Mouse (Mus musculus) fat pad, adult 2 months (tissue): Measurements from ENCODE around the gene Ddx10.
A peak's percentile ranks its signal among the peaks of the same experiment; 100 is the strongest.

ENCODE experiments used
- DNase-seq: peaks from one replicate; pipeline ENCODE4 v3.0.0-alpha.2; 2011; ENCODE audit warnings: low read depth, low spot score; ENCODE audit errors: extremely low read depth

Gene Ddx10

GRCm38 (mm10) chr9:53247953-53248397, at the start of gene Ddx10:
Gene Ddx10, minus strand, starts transcription at chr9:53248053.
- peak; percentile 67 for DNase-seq

- no peak for DNase-seq
Measured at GRCm38 (mm10) chr9:53292833-53293232, 45.0 kb upstream of the Ddx10 start.

- DNase-seq: no peak
Measured at GRCm38 (mm10) chr9:53290006-53290405, 42.2 kb upstream of the Ddx10 start.

DNA sequence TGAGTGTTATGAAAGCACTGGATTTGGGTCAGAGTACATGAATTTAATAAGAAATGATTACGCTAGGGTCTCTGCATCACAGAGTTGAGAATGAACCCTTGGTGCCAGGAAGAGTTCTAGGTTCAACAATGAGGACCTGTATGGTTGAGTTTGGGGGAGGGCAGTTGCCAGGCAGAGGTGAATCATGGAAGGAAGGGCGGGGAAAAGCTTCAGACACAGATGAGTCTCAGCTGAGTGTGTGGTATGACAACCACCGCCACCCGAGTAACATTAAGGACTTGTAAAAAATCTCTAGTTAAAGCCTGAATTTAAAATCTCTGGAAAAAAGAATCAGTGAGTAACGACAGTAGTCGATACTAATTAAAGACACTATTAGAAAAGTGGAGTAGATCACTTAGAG, 38.9 kb upstream of the Ddx10 start:
- DNase-seq: no peak

- DNase-seq: no peak
Measured at GRCm38 (mm10) chr9:53278997-53279396, 31.1 kb upstream of the Ddx10 start.

GRCm38 (mm10) chr9:53276381-53276780, 28.5 kb upstream of the Ddx10 start:
- DNase-seq: no peak

- no peak for DNase-seq
Measured at GRCm38 (mm10) chr9:53272714-53273113, 24.9 kb upstream of the Ddx10 start.

DNA sequence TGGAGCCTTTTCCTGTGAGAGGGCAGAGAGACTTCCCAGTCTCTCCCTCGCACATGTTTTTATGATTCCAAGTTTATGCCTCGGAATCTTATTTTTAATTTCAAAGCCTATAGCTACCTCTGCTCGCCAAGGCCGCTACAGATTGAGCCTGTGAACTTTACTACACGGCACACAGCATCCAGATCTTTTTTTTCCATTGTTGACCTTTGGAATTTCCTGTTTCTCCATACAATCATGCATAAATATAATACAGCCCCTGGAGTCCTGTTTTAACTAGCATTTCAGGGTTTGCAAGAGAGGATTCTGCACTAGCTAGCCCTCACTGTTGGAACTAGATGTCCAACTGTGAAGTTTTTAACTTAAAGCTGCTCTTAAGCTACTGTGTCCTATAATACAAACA, 24.4 kb upstream of the Ddx10 start:
- DNase-seq: no peak

GRCm38 (mm10) chr9:53271281-53272022, 23.6 kb upstream of the Ddx10 start:
- no peak for DNase-seq

DNA sequence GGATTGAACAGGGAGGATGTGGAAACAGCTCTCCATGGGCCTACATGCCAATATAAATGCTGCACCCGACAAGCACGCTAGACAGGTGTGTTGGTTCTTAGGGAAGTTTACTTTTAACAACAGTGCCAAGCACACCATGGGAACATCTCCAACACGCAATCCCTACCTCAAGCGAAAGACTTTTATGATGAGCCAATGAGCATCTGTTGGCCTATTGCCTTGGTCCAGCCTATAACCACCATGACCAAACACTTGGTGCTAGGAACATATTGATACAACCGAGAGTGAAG, 21.6 kb upstream of the Ddx10 start:
- DNase-seq: peak; percentile 97

- no peak for DNase-seq
Measured at GRCm38 (mm10) chr9:53268731-53269465, 21.0 kb upstream of the Ddx10 start.

- DNase-seq: no peak
Measured at GRCm38 (mm10) chr9:53268036-53268435, 20.2 kb upstream of the Ddx10 start.

DNA sequence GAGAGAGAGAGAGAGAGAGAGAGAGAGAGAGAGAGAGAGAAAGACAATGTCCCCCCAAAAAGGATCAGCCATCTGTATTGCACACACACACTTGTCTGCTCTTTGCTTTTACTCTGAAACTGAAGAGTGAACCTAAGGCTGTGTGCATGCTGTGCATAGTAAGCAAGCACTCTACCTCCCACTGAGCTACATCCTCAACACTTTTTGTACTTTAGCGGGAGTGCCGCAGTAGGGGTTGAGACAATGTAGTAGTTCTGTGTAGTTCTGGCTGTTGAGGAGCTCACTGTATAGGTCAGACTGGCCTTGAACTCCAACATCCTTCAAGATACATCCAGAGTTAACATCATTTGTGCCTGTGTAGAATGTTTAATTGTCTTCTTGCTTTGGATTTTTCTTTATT, 17.7 kb upstream of the Ddx10 start:
- no peak for DNase-seq

DNA sequence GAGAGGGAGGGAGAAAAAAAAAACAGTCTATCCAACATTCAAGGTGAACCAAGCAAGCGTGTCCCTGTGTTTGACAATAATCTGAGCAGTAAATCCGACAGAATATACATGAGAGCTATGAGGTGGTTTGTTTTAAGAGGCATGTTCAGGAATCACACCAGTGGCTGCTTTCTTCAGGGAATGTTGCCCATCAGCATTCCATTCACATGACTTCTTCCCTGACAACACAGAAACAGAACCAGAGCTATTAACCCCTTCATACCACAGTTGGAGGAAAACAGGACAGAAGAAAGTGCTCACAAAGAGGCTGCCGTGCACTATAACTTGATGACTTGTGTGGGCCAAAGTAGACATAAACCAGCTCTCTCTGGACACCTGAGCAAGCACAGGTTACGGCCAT, 16.5 kb upstream of the Ddx10 start:
- DNase-seq: no peak

- no peak for DNase-seq
Measured at GRCm38 (mm10) chr9:53258199-53258598, 10.3 kb upstream of the Ddx10 start.

- no peak for DNase-seq
Measured at GRCm38 (mm10) chr9:53257772-53258171, 9.9 kb upstream of the Ddx10 start.

GRCm38 (mm10) chr9:53256690-53257305, 8.9 kb upstream of the Ddx10 start:
- DNase-seq: no peak

DNA sequence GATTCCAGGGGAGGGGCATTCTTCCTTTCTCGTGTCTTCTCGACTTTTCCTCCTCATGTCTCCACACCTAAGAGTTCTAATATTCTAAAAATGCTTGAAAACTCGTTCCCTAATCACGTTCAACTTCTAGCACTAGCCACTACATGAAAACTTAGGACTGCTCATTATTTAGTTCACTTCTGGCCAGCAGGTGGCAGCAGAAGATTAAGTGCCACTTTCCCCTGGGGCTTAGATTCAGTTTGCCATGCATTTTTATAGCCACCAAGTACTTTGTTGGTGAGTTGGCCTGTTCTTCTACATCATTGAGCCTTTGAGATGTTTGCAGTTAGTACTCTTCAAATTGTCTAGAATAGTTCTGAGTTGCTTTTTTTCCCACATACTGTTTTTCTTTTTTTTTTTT, 6.5 kb upstream of the Ddx10 start:
- no peak for DNase-seq

DNA sequence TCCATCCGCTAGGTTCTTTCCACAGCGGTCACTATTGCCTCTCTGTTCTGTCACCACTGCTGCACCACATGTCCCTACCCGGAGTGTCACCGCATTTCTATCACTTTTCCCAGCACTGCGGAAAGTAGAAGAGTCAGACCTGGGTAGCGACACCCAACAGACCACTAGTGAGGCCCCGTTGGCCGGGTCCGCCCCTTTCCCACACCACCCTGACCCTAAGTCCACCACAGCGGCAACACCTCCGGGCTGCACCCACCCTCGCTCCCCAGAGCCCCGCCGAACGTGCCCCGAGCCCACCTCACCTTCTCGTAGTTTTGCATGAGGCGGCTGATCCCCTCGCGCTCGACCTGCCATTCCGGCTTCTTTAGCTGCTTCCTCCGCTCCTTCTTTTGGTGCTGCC, 337 bp downstream of the Ddx10 start:
- DNase-seq: no peak

DNA sequence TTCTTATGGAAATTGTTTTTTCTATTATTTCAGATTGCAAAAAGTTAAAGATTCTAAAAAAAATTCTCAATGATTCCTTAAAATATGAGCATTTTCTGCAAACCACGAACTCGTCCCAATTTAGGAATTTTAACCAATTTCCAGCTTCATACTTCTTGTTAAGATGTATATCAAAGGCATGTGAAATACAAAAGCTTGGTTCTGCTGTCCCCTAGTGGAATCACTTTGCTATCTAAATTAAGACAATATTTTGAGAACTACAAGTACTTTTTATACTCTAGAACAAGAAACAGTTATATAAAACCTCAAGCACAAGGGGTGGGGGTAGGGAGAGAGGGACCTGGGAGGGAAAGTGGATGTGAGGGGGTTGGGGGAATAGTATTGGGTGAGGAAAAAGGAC, 29.7 kb downstream of the Ddx10 start:
- DNase-seq: no peak

DNA sequence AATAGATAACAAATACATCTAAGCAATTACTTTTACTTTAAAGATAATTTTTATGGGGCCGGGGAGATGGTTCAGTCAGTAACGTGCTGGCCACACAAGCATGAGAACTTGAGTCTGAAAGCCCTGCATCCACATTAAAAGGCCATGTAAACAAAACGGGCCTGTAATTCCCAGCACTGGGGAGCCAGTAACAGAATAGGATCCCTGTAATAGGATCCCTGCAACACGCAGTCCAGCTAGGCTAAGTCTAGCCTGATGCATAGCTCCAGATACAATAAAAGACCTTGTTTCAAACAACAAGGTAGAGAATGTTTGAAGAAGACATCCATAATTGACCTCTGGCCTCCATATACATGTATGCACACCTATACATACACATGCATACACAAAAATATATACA, 39.6 kb downstream of the Ddx10 start:
- DNase-seq: no peak

- DNase-seq: no peak
Measured at GRCm38 (mm10) chr9:53174590-53174989, 73.3 kb downstream of the Ddx10 start.
